Mouse (Mus musculus) heart, postnatal 4 days (tissue): ENCODE measurements around the gene Ccdc69. TPM values are rescaled to one million over a fixed set of nuclear protein-coding genes. Genes with fewer than 3 reads are reported as not detected.

Experiments
- DNase-seq: peaks from one replicate; pipeline ENCODE4 v3.0.0; 2021
- total RNA-seq, 2 experiments: library from RNA; stranded (reverse); gene quantifications; 2 replicates each; pipeline ENCODE4 v1.2.3; 2021

Ccdc69 gene
- total RNA-seq, 2 experiments from 2014 or later = 9.2 to 12.2 TPM

DNA sequence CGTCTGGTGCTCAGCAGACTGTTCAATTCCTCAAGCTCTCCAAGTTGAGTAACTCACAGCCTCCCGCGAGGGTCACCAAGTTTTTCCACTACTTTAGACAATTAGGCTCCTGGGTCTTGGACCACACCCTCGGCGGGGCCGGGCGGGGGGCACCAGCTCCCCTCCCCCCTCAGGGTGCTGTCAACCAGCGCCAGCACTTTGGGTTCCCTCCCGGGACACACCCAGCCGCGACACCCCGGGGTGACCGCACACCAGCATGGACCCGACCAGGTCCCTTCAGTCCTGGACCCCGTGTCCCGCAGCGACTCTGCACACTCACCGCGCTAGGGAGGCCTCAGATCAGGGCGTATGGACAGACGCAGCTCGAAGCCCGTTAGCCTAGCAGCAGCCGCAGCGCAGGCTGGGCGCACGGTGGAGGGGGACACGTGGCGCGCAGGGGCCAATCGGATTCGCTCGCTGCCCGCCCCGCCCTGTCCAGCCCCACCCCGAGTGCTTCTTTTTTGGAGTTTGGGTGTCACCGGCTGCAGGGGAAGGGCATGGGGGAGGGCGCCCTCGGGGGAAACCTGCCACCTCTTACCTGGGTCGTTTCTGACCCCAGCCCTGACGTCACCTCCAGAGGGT, 44.8 kb downstream of the Ccdc69 start, which contains the start of gene Anxa6:
Anxa6 (minus strand) TSS at position 406 of the 621 bp plus-strand sequence.
- peak; percentile 88 for DNase-seq

GRCm38 (mm10) chr11:55032286-55032685, 45.6 kb downstream of the Ccdc69 start:
- no peak for DNase-seq

DNA sequence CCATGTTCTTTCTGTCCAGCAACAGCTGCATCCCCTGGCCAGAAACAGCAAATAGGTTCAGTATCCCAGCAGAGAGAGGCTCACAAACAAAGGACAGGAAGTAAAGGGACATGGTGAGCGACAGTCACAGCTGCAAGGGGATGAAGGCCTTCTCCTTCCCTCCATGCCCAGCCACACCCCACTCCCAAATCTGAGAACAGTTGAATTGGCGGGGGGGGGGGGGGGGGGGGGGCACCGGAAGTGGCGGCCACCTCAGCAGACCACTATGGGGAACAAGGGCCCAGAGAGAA, 46.0 kb downstream of the Ccdc69 start:
- DNase-seq = no peak

- no peak for DNase-seq
These were observed 46.5 kb downstream of the Ccdc69 start for GRCm38 (mm10) chr11:55031211-55031990.

GRCm38 (mm10) chr11:55028509-55028908, 49.4 kb downstream of the Ccdc69 start:
- DNase-seq = no peak

- no peak for DNase-seq
These were observed 50.6 kb downstream of the Ccdc69 start for GRCm38 (mm10) chr11:55027204-55027855.

DNA sequence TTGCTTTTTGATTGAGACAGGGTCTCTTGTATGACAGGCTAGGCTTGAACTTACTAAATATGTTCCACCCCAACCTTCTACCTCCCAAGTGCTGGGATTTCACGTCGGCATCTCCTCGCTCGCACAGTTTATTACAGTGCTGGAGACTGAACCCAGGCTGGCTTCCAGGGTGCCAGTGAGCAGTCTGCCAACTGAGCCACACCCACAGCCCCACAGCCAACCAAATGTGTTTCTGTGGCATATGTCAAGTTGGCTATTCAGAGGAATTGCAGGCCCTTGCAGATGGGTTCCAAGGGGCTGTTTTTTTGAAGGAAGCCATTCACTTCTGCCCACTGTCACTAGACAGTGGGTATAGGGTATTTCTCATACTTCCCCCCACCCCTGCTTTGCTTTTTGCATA, 52.0 kb downstream of the Ccdc69 start:
- peak; percentile 57 for DNase-seq

DNA sequence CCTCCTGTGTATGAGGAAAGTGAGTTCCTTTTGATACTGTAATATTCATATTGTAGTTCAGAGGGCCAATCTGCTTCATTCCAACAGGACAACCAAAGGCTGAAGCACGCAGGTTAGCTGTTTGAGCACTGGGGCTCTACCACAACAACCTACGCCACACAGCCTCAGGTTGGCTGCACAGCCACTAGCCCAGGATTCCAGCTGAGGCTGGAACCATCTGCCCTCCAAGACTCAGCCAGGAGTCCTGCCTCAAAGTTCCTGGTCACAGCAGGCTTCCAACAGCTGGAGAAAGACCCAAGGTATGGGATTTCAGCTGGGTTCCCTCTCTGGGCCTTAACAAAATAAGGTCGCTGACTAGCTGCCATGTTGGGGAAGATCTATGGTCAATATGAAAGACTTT, 54.3 kb downstream of the Ccdc69 start:
- DNase-seq = peak; percentile 46

GRCm38 (mm10) chr11:55023049-55023564, 54.8 kb downstream of the Ccdc69 start:
- DNase-seq = peak; percentile 98

GRCm38 (mm10) chr11:55022508-55022907, 55.4 kb downstream of the Ccdc69 start:
- no peak for DNase-seq

- peak; percentile 49 for DNase-seq
These were observed 56.1 kb downstream of the Ccdc69 start for GRCm38 (mm10) chr11:55021859-55022258.

DNA sequence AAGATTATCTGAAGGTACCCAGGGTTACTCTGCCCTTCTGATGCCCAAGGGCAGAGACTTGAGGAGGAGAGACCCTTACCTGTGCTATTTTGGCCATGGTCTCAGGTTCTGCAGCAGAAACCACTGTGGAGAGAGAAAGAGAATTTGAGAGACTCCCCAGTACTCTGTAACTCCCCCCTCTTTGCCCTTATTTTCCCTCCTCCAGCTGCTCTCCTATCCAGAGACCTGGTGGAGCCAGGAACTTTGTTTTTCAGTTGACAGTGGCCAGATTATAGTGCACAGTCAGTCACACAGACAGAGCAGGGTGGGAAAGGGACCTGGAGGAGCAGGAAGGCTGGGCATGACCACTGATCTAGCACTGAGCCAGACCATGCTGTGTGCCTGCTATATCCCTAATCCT, 56.5 kb downstream of the Ccdc69 start:
- DNase-seq = no peak

DNA sequence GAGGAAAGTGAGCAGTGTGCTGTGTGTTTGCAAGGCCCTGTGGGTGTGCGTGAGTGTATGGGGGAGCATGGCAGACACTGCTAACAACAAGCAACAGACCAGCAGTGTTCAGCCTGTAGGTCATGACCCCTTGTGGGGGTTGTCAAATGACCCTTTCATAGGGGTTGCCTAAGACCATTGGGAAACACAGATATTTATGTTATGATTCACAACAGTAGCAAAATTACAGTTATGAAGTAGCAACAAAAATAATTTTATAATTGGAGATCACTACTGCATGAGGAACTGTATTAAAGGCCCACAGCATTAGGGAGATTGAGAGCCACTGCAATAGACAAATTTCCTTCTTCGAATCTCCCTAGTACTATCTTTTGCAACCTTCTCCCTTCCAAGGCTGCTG, 58.2 kb downstream of the Ccdc69 start:
- DNase-seq = no peak

GRCm38 (mm10) chr11:55018034-55018433, 59.9 kb downstream of the Ccdc69 start:
- DNase-seq = no peak

GRCm38 (mm10) chr11:55017201-55017600, 60.7 kb downstream of the Ccdc69 start:
- DNase-seq = no peak

- no peak for DNase-seq
These were observed 61.2 kb downstream of the Ccdc69 start for GRCm38 (mm10) chr11:55016758-55017157.

GRCm38 (mm10) chr11:55015831-55016241, 62.1 kb downstream of the Ccdc69 start:
- DNase-seq = peak; percentile 80

DNA sequence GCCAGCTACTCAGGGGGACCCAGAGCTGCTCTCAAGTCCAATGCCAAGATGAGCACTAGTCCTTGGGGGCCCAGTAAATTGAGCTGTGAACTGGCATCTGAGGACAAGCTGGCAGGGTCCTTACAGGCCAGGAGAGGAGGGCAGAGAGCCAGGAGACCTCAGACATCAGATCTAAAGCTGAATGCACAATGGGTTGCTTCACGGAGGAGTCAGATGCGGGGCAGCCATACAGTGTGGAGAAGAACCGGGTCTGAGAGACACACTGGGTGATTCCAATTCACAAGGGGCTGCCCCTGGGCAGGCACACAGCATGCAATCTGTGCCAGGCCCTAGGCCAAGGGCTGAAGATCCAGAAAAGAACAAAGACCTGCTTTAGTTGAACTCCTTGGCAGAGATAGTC, 62.7 kb downstream of the Ccdc69 start:
- no peak for DNase-seq

GRCm38 (mm10) chr11:55013802-55014201, 64.1 kb downstream of the Ccdc69 start:
- DNase-seq = no peak

DNA sequence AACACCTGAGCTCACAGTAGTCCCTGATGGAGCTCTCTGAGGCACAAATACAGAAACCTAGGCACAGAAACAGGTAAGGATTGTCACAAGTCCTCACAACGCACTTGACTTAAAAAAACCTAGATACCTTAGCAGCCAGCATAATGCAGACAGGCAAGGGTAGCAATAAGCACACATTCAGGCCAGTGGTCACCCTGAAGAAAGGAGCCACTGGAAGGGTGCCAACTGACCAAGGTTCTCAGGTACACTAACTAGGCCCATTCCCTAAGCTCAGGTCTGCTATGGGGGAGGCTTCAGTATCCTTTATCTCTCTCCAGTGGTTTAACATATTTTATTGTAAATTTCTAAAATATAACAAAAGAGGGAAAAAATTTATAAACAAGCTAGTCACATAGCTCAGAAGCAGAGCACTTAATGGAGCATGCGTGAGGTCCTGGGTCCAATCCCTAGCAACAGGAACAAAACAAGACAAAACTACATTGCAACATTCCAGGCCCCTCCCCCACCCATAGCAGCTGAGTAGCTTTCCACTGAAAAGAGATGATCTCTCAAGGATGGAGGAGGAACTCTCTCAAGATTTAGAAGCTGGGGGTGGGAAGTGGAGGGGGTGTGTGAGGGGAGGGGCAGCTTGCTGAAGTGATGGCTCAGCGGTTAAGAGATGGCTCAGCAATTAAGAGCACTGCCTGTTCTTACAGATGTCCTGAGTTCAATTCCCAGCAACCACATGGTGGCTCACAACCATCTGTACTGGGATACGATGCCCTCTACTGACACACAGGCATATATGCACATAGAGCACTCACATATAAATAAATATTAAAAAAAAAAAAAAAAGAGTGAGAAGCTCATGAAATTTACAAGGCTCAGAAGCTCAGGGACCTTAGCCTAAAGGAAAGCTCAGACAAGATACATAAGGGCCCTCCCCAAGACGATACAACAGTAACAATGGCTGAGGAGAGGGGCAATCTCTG, 65.1 kb downstream of the Ccdc69 start:
- DNase-seq = peak; percentile 51

GRCm38 (mm10) chr11:55011440-55011839, 66.5 kb downstream of the Ccdc69 start:
- no peak for DNase-seq

GRCm38 (mm10) chr11:55008230-55008629, 69.7 kb downstream of the Ccdc69 start:
- DNase-seq = no peak
